Mouse (Mus musculus) embryonic facial prominence, embryonic 14.5 days (tissue): ENCODE measurements around the gene Irak3. TPM values are rescaled to one million over a fixed set of nuclear protein-coding genes. Genes with fewer than 3 reads are reported as not detected.

Experiments used
- ATAC-seq: fragments of 200-750 bp; cut with Nextera tagmentation; 2 replicates; pipeline ENCODE4 v1.8.0; 2017; ENCODE audit warnings: low read depth, moderate number of reproducible peaks, moderate TSS enrichment
- DNase-seq: peaks from one replicate; pipeline ENCODE4 v3.0.0-alpha.2; 2015; ENCODE audit warnings: low spot score
- H3K27ac ChIP-seq: fragments of 300-500 bp; sonication (generic); replicated peaks from 2 replicates; pipeline ENCODE4 v1.5.1; 2014; ENCODE audit warnings: low read depth, mild to moderate bottlenecking, low read length, moderate library complexity
- H3K27me3 ChIP-seq: fragments of 300-500 bp; sonication (generic); replicated peaks from 2 replicates; pipeline ENCODE4 v1.6.1; 2014; ENCODE audit warnings: low read length; ENCODE audit not compliant: control insufficient read depth, insufficient read depth
- H3K36me3 ChIP-seq: fragments of 300-500 bp; sonication (generic); 2 replicates; pipeline ENCODE4 v1.6.1; 2014; ENCODE audit warnings: low read length, mixed read lengths; ENCODE audit not compliant: control insufficient read depth, insufficient read depth
- H3K4me1 ChIP-seq: fragments of 300-500 bp; sonication (generic); 2 replicates; pipeline ENCODE4 v1.6.1; 2014; ENCODE audit warnings: antibody characterized with exemption, low read length; ENCODE audit not compliant: control insufficient read depth, insufficient read depth
- H3K4me2 ChIP-seq: fragments of 300-500 bp; sonication (generic); 2 replicates; pipeline ENCODE4 v1.6.1; 2014; ENCODE audit warnings: low read depth, mild to moderate bottlenecking, low read length, moderate library complexity, mixed read lengths
- H3K4me3 ChIP-seq: fragments of 300-500 bp; sonication (generic); 2 replicates; pipeline ENCODE4 v1.5.1; 2014; ENCODE audit warnings: low read depth, mild to moderate bottlenecking, low read length
- H3K9ac ChIP-seq: fragments of 300-500 bp; sonication (generic); 2 replicates; pipeline ENCODE4 v1.6.1; 2014; ENCODE audit warnings: low read depth, mild to moderate bottlenecking, low read length, moderate library complexity, mixed read lengths
- H3K9me3 ChIP-seq: fragments of 300-500 bp; sonication (generic); 2 replicates; pipeline ENCODE4 v1.6.1; 2016; ENCODE audit warnings: low read length; ENCODE audit not compliant: control insufficient read depth
- WGBS: fragments of 180-500 bp; shearing (Covaris S2); extraction: QIAGEN DNeasy Blood & Tissue Kit; methylation state at CpG from one replicate; pipeline ENCODE4 v1.1.7; 2014; 5-methylcytosine and 5-hydroxymethylcytosine counted together
- polyA plus RNA-seq: library from polyadenylated mRNA; unstranded; fragments of >200 nt; fragmentation: Nextera tagmentation; extraction: Ambion mirVana; gene quantifications from 2 replicates; pipeline ENCODE4 v1.2.1, GENCODE M21; 2014

The Irak3 gene
- polyA plus RNA-seq, 1 experiment from 2014 or later: 4.2 TPM

GRCm38 (mm10) chr10:120171340-120171739 is 30.6 kb downstream of the Irak3 start:
- no peak overlapping the region for H3K27ac ChIP-seq
- H3K27me3 ChIP-seq: no peaks in the 10 kb centered on the region
- no peak overlapping the region for H3K4me2 ChIP-seq
- H3K9me3 ChIP-seq: peaks cover 5% of the 10 kb centered on the region; the same call in 1 of the 2 replicates
- H3K36me3 ChIP-seq: no peaks in the 10 kb centered on the region
- ATAC-seq (no peak), DNase-seq (no peak)
- no peaks in the 10 kb centered on the region for H3K4me1 ChIP-seq
- no peak overlapping the region for H3K4me3 ChIP-seq
- no peak overlapping the region for H3K9ac ChIP-seq
- WGBS: 35% methylated on average over 5 of the region's 5 CpGs

GRCm38 (mm10) chr10:120170277-120170676 is 31.7 kb downstream of the Irak3 start:
- no peaks in the 10 kb centered on the region for H3K4me1 ChIP-seq
- DNase-seq (no peak), ATAC-seq (no peak)
- H3K9me3 ChIP-seq: peaks cover 5% of the 10 kb centered on the region; the same call in 1 of the 2 replicates
- 72% methylated on average over 4 of the region's 4 CpGs for WGBS
- no peak overlapping the region for H3K4me2 ChIP-seq
- H3K27ac ChIP-seq: no peak overlapping the region
- H3K36me3 ChIP-seq: no peaks in the 10 kb centered on the region
- no peak overlapping the region for H3K4me3 ChIP-seq
- no peaks in the 10 kb centered on the region for H3K27me3 ChIP-seq
- H3K9ac ChIP-seq: no peak overlapping the region

- 64% methylated on average over 5 of the region's 5 CpGs for WGBS
- DNase-seq (no peak), ATAC-seq (no peak)
- Histone ChIP-seq H3K9ac (no peak overlapping the region), H3K9me3 (peaks cover 5% of the 10 kb centered on the region; the same call in 1 of the 2 replicates), H3K27ac (no peak overlapping the region), H3K4me2 (no peak overlapping the region), H3K4me1 (no peaks in the 10 kb centered on the region), H3K36me3 (no peaks in the 10 kb centered on the region), H3K27me3 (no peaks in the 10 kb centered on the region), H3K4me3 (no peak overlapping the region)
Observed at GRCm38 (mm10) chr10:120169841-120170240, 32.1 kb downstream of the Irak3 start.

GRCm38 (mm10) chr10:120169064-120169463 is 32.9 kb downstream of the Irak3 start:
- Histone ChIP-seq H3K4me3 (no peak overlapping the region), H3K36me3 (no peaks in the 10 kb centered on the region), H3K27ac (no peak overlapping the region), H3K4me2 (no peak overlapping the region), H3K4me1 (no peaks in the 10 kb centered on the region), H3K27me3 (no peaks in the 10 kb centered on the region), H3K9me3 (peaks cover 5% of the 10 kb centered on the region; the same call in 1 of the 2 replicates), H3K9ac (no peak overlapping the region)
- no peak for ATAC-seq
- DNase-seq: no peak
- WGBS: 50% methylated on average over 10 of the region's 10 CpGs

DNA sequence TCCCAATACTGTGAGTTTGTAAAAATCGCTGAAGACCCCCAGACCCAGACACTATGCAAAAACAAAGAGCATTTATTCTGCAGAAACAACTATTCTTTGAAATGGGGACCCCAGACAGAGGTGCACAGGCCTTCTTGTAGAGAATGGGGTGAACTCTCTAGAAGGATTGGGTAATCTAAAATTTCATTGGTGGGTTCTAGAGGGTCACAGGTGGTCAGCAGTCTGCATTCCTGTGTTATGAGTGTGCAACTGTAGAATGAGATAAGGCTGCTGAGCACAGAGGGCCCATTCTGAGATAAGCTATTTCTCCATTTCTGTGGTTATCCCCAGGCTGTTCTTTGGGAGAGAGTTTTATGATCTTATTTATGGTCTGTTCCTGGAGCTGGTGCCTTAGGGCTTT is 33.9 kb downstream of the Irak3 start:
- H3K27me3 ChIP-seq: no peaks in the 10 kb centered on the region
- no peak overlapping the region for H3K4me2 ChIP-seq
- H3K27ac ChIP-seq: no peak overlapping the region
- H3K4me1 ChIP-seq: no peaks in the 10 kb centered on the region
- DNase-seq (no peak), ATAC-seq (no peak)
- no peak overlapping the region for H3K9ac ChIP-seq
- H3K4me3 ChIP-seq: no peak overlapping the region
- whole genome bisulfite sequencing: 84% methylated on average over 1 of the region's 1 CpGs
- H3K36me3 ChIP-seq: no peaks in the 10 kb centered on the region
- peaks cover 5% of the 10 kb centered on the region; the same call in 1 of the 2 replicates for H3K9me3 ChIP-seq

DNA sequence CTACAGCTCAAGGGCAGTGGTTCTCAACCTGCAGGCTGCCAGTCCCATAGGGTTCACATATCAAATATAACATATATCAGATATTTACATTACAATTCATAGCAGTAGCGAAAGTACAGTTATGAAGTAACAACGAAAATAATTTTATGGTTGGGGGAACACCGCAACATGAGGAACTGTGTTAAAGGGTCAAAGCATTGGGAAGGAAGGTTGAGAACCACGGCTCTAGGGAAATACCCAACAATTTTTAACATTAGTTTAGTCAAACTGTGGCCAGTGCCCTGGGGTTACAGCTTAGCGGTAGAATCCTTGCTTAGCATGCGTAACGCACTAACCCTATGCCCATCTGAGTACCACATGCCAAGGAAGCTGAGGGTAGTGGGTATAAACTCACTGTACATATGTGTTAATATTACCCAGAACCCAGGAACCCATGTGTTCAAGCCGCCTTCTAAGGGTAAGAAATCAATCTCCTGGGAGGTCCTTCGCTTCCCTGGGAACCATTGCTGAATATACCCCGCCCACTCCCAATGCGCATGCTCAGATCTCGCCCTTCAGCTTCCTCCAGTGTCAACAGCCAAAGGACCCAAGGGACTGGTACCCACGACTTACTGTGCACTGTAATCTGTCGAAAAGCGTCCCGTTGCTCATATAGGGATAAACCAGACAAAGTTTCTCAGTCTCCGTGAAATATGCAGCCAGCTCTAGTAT is 36.0 kb downstream of the Irak3 start:
- Histone ChIP-seq H3K4me2 (no peak overlapping the region), H3K9me3 (no peaks in the 10 kb centered on the region), H3K36me3 (no peaks in the 10 kb centered on the region), H3K27ac (no peak overlapping the region), H3K4me1 (no peaks in the 10 kb centered on the region), H3K27me3 (no peaks in the 10 kb centered on the region), H3K4me3 (no peak overlapping the region), H3K9ac (no peak overlapping the region)
- 86% methylated on average over 17 of the region's 17 CpGs for WGBS
- ATAC-seq (no peak), DNase-seq (no peak)

- 87% methylated on average over 19 of the region's 19 CpGs for WGBS
- ATAC-seq: no peak
Observed at GRCm38 (mm10) chr10:120164931-120165792, 36.8 kb downstream of the Irak3 start.

GRCm38 (mm10) chr10:120163490-120163889 is 38.4 kb downstream of the Irak3 start:
- H3K4me2 ChIP-seq: no peak overlapping the region
- 93% methylated on average over 7 of the region's 7 CpGs for WGBS
- no peaks in the 10 kb centered on the region for H3K9me3 ChIP-seq
- ATAC-seq: no peak
- H3K27ac ChIP-seq: no peak overlapping the region
- H3K9ac ChIP-seq: no peak overlapping the region
- H3K4me3 ChIP-seq: no peak overlapping the region
- H3K27me3 ChIP-seq: no peaks in the 10 kb centered on the region
- H3K36me3 ChIP-seq: no peaks in the 10 kb centered on the region
- no peaks in the 10 kb centered on the region; the same call in 1 of the 2 replicates for H3K4me1 ChIP-seq
- no peak for DNase-seq

More at GRCm38 (mm10) chr10:120164931-120165792, 36.8 kb downstream of the Irak3 start:
- H3K27me3 ChIP-seq: no peaks in the 10 kb centered on the region
- H3K36me3 ChIP-seq: no peaks in the 10 kb centered on the region
- no peak overlapping the region for H3K4me3 ChIP-seq
- no peak for DNase-seq
- H3K4me1 ChIP-seq: no peaks in the 10 kb centered on the region
- H3K9ac ChIP-seq: no peak overlapping the region
- no peak overlapping the region for H3K27ac ChIP-seq
- H3K9me3 ChIP-seq: no peaks in the 10 kb centered on the region
- H3K4me2 ChIP-seq: no peak overlapping the region
